ENCODE assay signal across 17 mouse cellular contexts in genomic region chr19:57894191-57894590, GRCm38 (mm10).
DNase-seq lines count a peak whose midpoint lies in the region; ATAC-seq and TF ChIP-seq lines count a peak whose summit lies in the region.
"Had no signal": no experiment of that assay in that cellular context is flagged by ENCODE, and none has a peak within 500 bp of the region (broad histone marks: within the 10 kb centered on the region; RNA-seq: fewer than 3 reads in every experiment).

No protein-coding gene starts in this region.

- H3K4me2 ChIP-seq in liver, embryonic 13.5 days: no peak overlapping the region
- H3K4me2 ChIP-seq: embryonic facial prominence, embryonic 13.5 days had no signal

- no peak overlapping the region for H3K27ac ChIP-seq in thymus, adult 2 months (ENCODE audit: control insufficient read depth, insufficient read depth, low read length)
- no peak overlapping the region for H3K27ac ChIP-seq in liver, embryonic 13.5 days
- H3K27ac ChIP-seq: embryonic facial prominence, embryonic 13.5 days; forebrain, embryonic 10.5 days; heart, embryonic 10.5 days; layer of hippocampus, adult 2 months had no signal

- H3K9me3 ChIP-seq in liver, embryonic 13.5 days (replicated peaks): no peaks in the 10 kb centered on the region
- H3K9me3 ChIP-seq: embryonic facial prominence, embryonic 13.5 days; forebrain, embryonic 10.5 days; heart, embryonic 10.5 days had no signal

- TF ChIP-seq CTCF in thymus, adult 2 months (IDR thresholded peaks at IDR 0.05; ENCODE audit: borderline replicate concordance, control insufficient read depth, extremely low read depth, insufficient read depth, low read length, poor library complexity): no peak

- 98% methylated on average over 1 of the region's 1 CpGs for WGBS in thymus, adult 2 months
- WGBS in liver, embryonic 13.5 days (ENCODE audit: insufficient replicate concordance): 16% methylated on average over 1 of the region's 1 CpGs

- H3K27me3 ChIP-seq in thymus, adult 2 months (ENCODE audit: control insufficient read depth, insufficient read depth, low read length): no peaks in the 10 kb centered on the region
- no peaks in the 10 kb centered on the region for H3K27me3 ChIP-seq in liver, embryonic 13.5 days
- H3K27me3 ChIP-seq: embryonic facial prominence, embryonic 13.5 days had no signal

- TF ChIP-seq POLR2A in thymus, adult 2 months (IDR thresholded peaks at IDR 0.05; ENCODE audit: control insufficient read depth, extremely low read depth, insufficient read depth, low read length, poor library complexity): no peak

- H3K4me1 ChIP-seq in thymus, adult 2 months (replicated peaks; ENCODE audit: control insufficient read depth, insufficient read depth, low read length): no peaks in the 10 kb centered on the region
- 0 out of 2 replicates have a peak, but pooled peaks cover 3% of the 10 kb centered on the region for H3K4me1 ChIP-seq in liver, embryonic 13.5 days (replicated peaks)

- DNase-seq in thymus, postnatal 0 days (ENCODE audit: low spot score): peak; percentile 17
- DNase-seq in thymus, adult 2 months: no peak
- DNase-seq in WW6 (ENCODE audit: low read depth, low spot score): peak; percentile 39
- DNase-seq in liver, embryonic 13.5 days: peak; percentile 11
- DNase-seq in spleen, adult 18-20 months: no peak
- no peak for DNase-seq in adrenal gland, postnatal 25 days
- DNase-seq in heart, adult 9 months (ENCODE audit: low spot score in 2 of 2): no peak
- DNase-seq in cerebellum, postnatal 10 days: no peak
- DNase-seq: adrenal gland, postnatal 14 days; gastrocnemius, postnatal 10 days; midbrain, embryonic 14.5 days; right cerebral cortex, postnatal 14 days had no signal

- no peak overlapping the region for H3K4me3 ChIP-seq in thymus, adult 2 months (ENCODE audit: control insufficient read depth, insufficient read depth, low read length)
- no peak overlapping the region for H3K4me3 ChIP-seq in liver, embryonic 13.5 days (replicated peaks)
- H3K4me3 ChIP-seq: embryonic facial prominence, embryonic 13.5 days; forebrain, embryonic 10.5 days; heart, embryonic 10.5 days; layer of hippocampus, adult 2 months had no signal

- no peaks in the 10 kb centered on the region for H3K36me3 ChIP-seq in thymus, adult 2 months (ENCODE audit: control insufficient read depth, insufficient read depth, low read length)
- H3K36me3 ChIP-seq in liver, embryonic 13.5 days: no peaks in the 10 kb centered on the region
- H3K36me3 ChIP-seq: embryonic facial prominence, embryonic 13.5 days; forebrain, embryonic 10.5 days; heart, embryonic 10.5 days had no signal

- ATAC-seq in liver, embryonic 13.5 days (ENCODE audit: low read depth): peak; percentile 92
- ATAC-seq: CD4-positive, CD25-positive, alpha-beta regulatory T cell, adult 4 months had no signal

- no peak overlapping the region for H3K9ac ChIP-seq in liver, embryonic 13.5 days
- H3K9ac ChIP-seq: embryonic facial prominence, embryonic 13.5 days had no signal

Comparison
In these comparisons a context has a peak if more than half of its experiments do, and no peak if none do; other contexts are left out.
1. DNase-seq: peak in thymus, postnatal 0 days (single experiment), WW6 (single experiment) and liver, embryonic 13.5 days (single experiment); none in thymus, adult 2 months (single experiment), spleen, adult 18-20 months (0 of 2), adrenal gland, postnatal 25 days (single experiment), heart, adult 9 months (0 of 2) and cerebellum, postnatal 10 days (0 of 2).